18 mouse cellular contexts compared by ENCODE assay signal in the genomic region with DNA sequence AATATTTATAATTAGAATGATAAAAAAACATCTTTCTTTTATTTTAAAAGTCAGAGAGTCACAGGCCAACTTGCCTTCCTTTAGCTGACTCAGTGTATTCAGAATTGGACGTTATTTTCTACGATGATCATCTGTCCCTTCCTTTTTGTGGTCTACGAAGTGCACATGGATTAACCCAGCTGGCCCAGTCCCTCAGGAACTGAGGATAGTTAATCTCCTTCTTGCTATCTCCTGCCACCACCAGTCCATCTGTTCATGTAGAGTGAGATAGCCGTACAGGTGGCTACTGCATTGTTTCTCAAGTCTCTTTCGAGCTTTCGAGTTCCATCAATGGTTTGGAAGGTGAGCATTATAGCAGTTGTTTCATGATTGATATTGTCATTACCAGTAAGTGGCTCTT. TPM values are rescaled to one million over a fixed set of nuclear protein-coding genes. Genes with fewer than 3 reads are reported as not detected.
DNase-seq lines count a peak whose midpoint lies in the region; TF ChIP-seq lines count a peak whose summit lies in the region.
"Had no signal": no experiment of that assay in that cellular context is flagged by ENCODE, and none has a peak within 500 bp of the region (broad histone marks: within the 10 kb centered on the region; RNA-seq: fewer than 3 reads in every experiment).

No protein-coding gene starts in this region.

- TF ChIP-seq CTCF in MEL (IDR thresholded peaks at IDR 0.05 in 2 of 3, conservative IDR thresholded peaks at IDR 0.05 in 1 of 3; ENCODE audit: control insufficient read depth in 1 of 3, insufficient read depth in 1 of 3, low read depth in 2 of 3, low read length in 3 of 3, poor library complexity in 1 of 3, severe bottlenecking in 1 of 3): no peak

- no peak overlapping the region for H3K27ac ChIP-seq in MEL (ENCODE audit: control insufficient read depth, low read depth, low read length)

- H3K79me2 ChIP-seq in MEL (ENCODE audit: control insufficient read depth, insufficient read depth, low read length, poor library complexity) (no peaks in the 10 kb centered on the region), myocyte (ENCODE audit: control insufficient read depth, insufficient read depth) (peaks cover 19% of the 10 kb centered on the region)

- H3ac ChIP-seq in myocyte (ENCODE audit: control insufficient read depth, insufficient read length): no peak overlapping the region

- peaks cover 0 to 3% of the 10 kb centered on the region in 2 experiments; a peak in 2 of 4 replicates for H3K4me1 ChIP-seq in MEL (ENCODE audit: control insufficient read depth in 1 of 2, insufficient read depth in 2 of 2, low read length in 2 of 2)

- no peaks in the 10 kb centered on the region for H3K9me3 ChIP-seq in MEL (replicated peaks; ENCODE audit: insufficient read depth, low read length)
- H3K9me3 ChIP-seq: G1E had no signal

- TF ChIP-seq EP300 in MEL (IDR thresholded peaks at IDR 0.05; ENCODE audit: low read depth in 1 of 2, low read length in 2 of 2): no peak

- H3K4me2 ChIP-seq in myocyte (ENCODE audit: low read depth): no peak overlapping the region

- no peak overlapping the region for H3K9ac ChIP-seq in MEL (ENCODE audit: control insufficient read depth, low read depth, low read length, poor library complexity, severe bottlenecking)

- H3K4me3 ChIP-seq in MEL (ENCODE audit: control insufficient read depth in 1 of 2, insufficient read depth in 1 of 2, low read depth in 2 of 2, low read length in 2 of 2): no peak overlapping the region
- H3K4me3 ChIP-seq in myocyte: no peak overlapping the region

- DNase-seq in MEL (ENCODE audit: low read depth, low spot score): no peak
- DNase-seq in left cerebral cortex, postnatal 4 days: no peak
- DNase-seq in heart, adult 11 months: no peak
- DNase-seq: adrenal gland, adult 2 months; adrenal gland, adult 8-10 months; adrenal gland, postnatal 10 days; adrenal gland, postnatal 14 days; adrenal gland, postnatal 25 days; adrenal gland, postnatal 36 days; B cell, adult 2 months; cerebellum, adult 11 months; cerebellum, adult 11-12 months; cerebellum, adult 18-20 months; cerebellum, adult 2 months had no signal

- TF ChIP-seq POLR2A in MEL (IDR thresholded peaks at IDR 0.05; ENCODE audit: control insufficient read depth in 1 of 2, insufficient read depth in 1 of 2, low read depth in 1 of 2, low read length in 2 of 2, poor library complexity in 1 of 2) (no peak), myocyte (IDR thresholded peaks at IDR 0.05; ENCODE audit: insufficient read length, low read depth) (no peak)

- H3K36me3 ChIP-seq in MEL (ENCODE audit: control insufficient read depth in 1 of 2, insufficient read depth in 2 of 2, low read length in 2 of 2): no peaks in the 10 kb centered on the region; a peak in 1 of 4 replicates
- no peaks in the 10 kb centered on the region for H3K36me3 ChIP-seq in myocyte (ENCODE audit: control insufficient read depth, insufficient read depth)
- H3K36me3 ChIP-seq: G1E had no signal

- H3K27me3 ChIP-seq in MEL (ENCODE audit: control insufficient read depth in 1 of 2, insufficient read depth in 2 of 2, low read length in 2 of 2) (no peaks in the 10 kb centered on the region), myocyte (ENCODE audit: control insufficient read depth, insufficient read depth, insufficient read length) (no peaks in the 10 kb centered on the region)
- H3K27me3 ChIP-seq: CH12.LX, Patski had no signal

- intact Hi-C loops in left cerebral cortex, postnatal 4 days (cut with DNase I): no loop called here

- no peak for TF ChIP-seq RAD21 in MEL (IDR thresholded peaks at IDR 0.05; ENCODE audit: low read depth, low read length)

TF ChIP-seq in MEL, 35 proteins besides CTCF, POLR2A, EP300 and RAD21:
- TF ChIP-seq TCF12 (IDR thresholded peaks at IDR 0.05; ENCODE audit: low read depth, low read length) (peak; percentile 15; the same call in 1 of the 2 replicates), ELF1 (IDR thresholded peaks at IDR 0.05; ENCODE audit: low read depth, low read length) (no peak)

TF ChIP-seq in myocyte, 11 proteins besides CTCF, POLR2A, EP300 and RAD21:
- TF ChIP-seq TCF3 (IDR thresholded peaks at IDR 0.05; ENCODE audit: insufficient read length, low read depth) (peak; percentile 26), MYOD1 (IDR thresholded peaks at IDR 0.05; ENCODE audit: control insufficient read depth in 1 of 3, insufficient read length in 2 of 3, low read depth in 2 of 3) (peak; percentile 60 to 91 (median 87)), MAX (IDR thresholded peaks at IDR 0.05; ENCODE audit: low read depth) (no peak), CEBPB (IDR thresholded peaks at IDR 0.05; ENCODE audit: insufficient read depth, poor library complexity, severe bottlenecking) (no peak), POLR2AphosphoS2 (IDR thresholded peaks at IDR 0.05; ENCODE audit: insufficient read length, low read depth) (no peak), E2F4 (IDR thresholded peaks at IDR 0.05; ENCODE audit: insufficient read depth) (no peak), MYOG (IDR thresholded peaks at IDR 0.05; ENCODE audit: control insufficient read depth in 1 of 3, insufficient read depth in 1 of 3, insufficient read length in 2 of 3, low read depth in 2 of 3) (peak in 1 of 3 experiments; percentile 29), USF1 (IDR thresholded peaks at IDR 0.05; ENCODE audit: low read depth) (no peak), REST (IDR thresholded peaks at IDR 0.05; ENCODE audit: insufficient read depth, insufficient read length) (no peak), SRF (IDR thresholded peaks at IDR 0.05; ENCODE audit: control insufficient read depth, insufficient read length, low read depth) (no peak), TCF12 (IDR thresholded peaks at IDR 0.05; ENCODE audit: insufficient read depth, poor library complexity, severe bottlenecking) (peak; percentile 62)

RNA-seq across cellular contexts. Expression of a gene that starts 18.9 kb away (rescaled TPM):
- total RNA-seq in MEL (2012; rRNA removed): not detected in 2 replicates
- polyA plus RNA-seq in MEL (2012; ENCODE audit: insufficient read depth in 1 of 2, insufficient read length in 2 of 2, low read depth in 1 of 2, low replicate concordance in 2 of 2, missing spikeins in 1 of 2) (not detected), myocyte (2012; fragmentation: generic; extraction: Trizol) (9.9 TPM)
- 1 to 10 TPM; 7.0 to 7.4 TPM for total RNA-seq in left cerebral cortex, postnatal 4 days (2021)
- total RNA-seq: CH12.LX had no signal
